Mouse (Mus musculus) telencephalon, adult 2 months (tissue): Measurements from ENCODE around the gene Ttc7.

Source experiments
- DNase-seq: peaks from one replicate; pipeline ENCODE4 v3.0.0-alpha.2; 2011; ENCODE audit warnings: low read depth, low spot score

The Ttc7 gene

GRCm38 (mm10) chr17:87366520-87366919, 83.8 kb downstream of the Ttc7 start:
- no peak for DNase-seq

GRCm38 (mm10) chr17:87367228-87367627, 84.5 kb downstream of the Ttc7 start:
- DNase-seq = no peak

- peak; percentile 51 for DNase-seq
Measured at GRCm38 (mm10) chr17:87367640-87368039, 85.0 kb downstream of the Ttc7 start.

- no peak for DNase-seq
Measured at GRCm38 (mm10) chr17:87368481-87368880, 85.8 kb downstream of the Ttc7 start.

GRCm38 (mm10) chr17:87369270-87369759, 86.6 kb downstream of the Ttc7 start:
- DNase-seq = peak; percentile 90

GRCm38 (mm10) chr17:87372189-87372588, 89.5 kb downstream of the Ttc7 start:
- peak; percentile 92 for DNase-seq

- no peak for DNase-seq
Measured at GRCm38 (mm10) chr17:87373327-87373726, 90.6 kb downstream of the Ttc7 start.

- no peak for DNase-seq
Measured at GRCm38 (mm10) chr17:87375941-87376511, 93.3 kb downstream of the Ttc7 start.

- no peak for DNase-seq
Measured at GRCm38 (mm10) chr17:87376831-87377471, 94.3 kb downstream of the Ttc7 start.

- DNase-seq = peak; percentile 84
Measured at GRCm38 (mm10) chr17:87377536-87377935, 94.8 kb downstream of the Ttc7 start.

- DNase-seq = peak; percentile 96
Measured at GRCm38 (mm10) chr17:87378354-87379159, 95.9 kb downstream of the Ttc7 start.

- no peak for DNase-seq
Measured at GRCm38 (mm10) chr17:87379160-87379624, 96.5 kb downstream of the Ttc7 start.

- DNase-seq = no peak
Measured at GRCm38 (mm10) chr17:87379821-87380220, 97.1 kb downstream of the Ttc7 start.

- no peak for DNase-seq
Measured at GRCm38 (mm10) chr17:87380681-87381080, 98.0 kb downstream of the Ttc7 start.

- DNase-seq = no peak
Measured at GRCm38 (mm10) chr17:87385835-87386234, 103.1 kb downstream of the Ttc7 start.

GRCm38 (mm10) chr17:87387068-87387467, 104.4 kb downstream of the Ttc7 start:
- DNase-seq = no peak

GRCm38 (mm10) chr17:87391242-87391641, 108.6 kb downstream of the Ttc7 start:
- DNase-seq = no peak

- no peak for DNase-seq
Measured at GRCm38 (mm10) chr17:87397088-87397487, 114.4 kb downstream of the Ttc7 start.

- no peak for DNase-seq
Measured at GRCm38 (mm10) chr17:87402444-87402843, 119.8 kb downstream of the Ttc7 start.

- DNase-seq = no peak
Measured at GRCm38 (mm10) chr17:87403462-87403861, 120.8 kb downstream of the Ttc7 start.

- DNase-seq = no peak
Measured at GRCm38 (mm10) chr17:87405576-87405975, 122.9 kb downstream of the Ttc7 start.

- no peak for DNase-seq
Measured at GRCm38 (mm10) chr17:87406646-87407045, 124.0 kb downstream of the Ttc7 start.
